Mouse (Mus musculus) liver, postnatal 0 days (tissue): ENCODE measurements around the gene Ccdc114. TPM values are rescaled to one million over a fixed set of nuclear protein-coding genes. Genes with fewer than 3 reads are reported as not detected.

Experiments
- ATAC-seq: fragments of 200-750 bp; cut with Nextera tagmentation; 2 replicates; pipeline ENCODE4 v1.8.0; 2017; ENCODE audit warnings: mild to moderate bottlenecking, moderate library complexity
- DNase-seq: peaks from one replicate; pipeline ENCODE4 v3.0.0-alpha.2; 2016
- H3K27ac ChIP-seq: fragments of 300-500 bp; sonication (generic); 2 replicates; pipeline ENCODE4 v1.5.1; 2014; ENCODE audit warnings: antibody characterized with exemption, moderate library complexity, mild to moderate bottlenecking, low read depth
- H3K27me3 ChIP-seq: fragments of 300-500 bp; sonication (generic); 2 replicates; pipeline ENCODE4 v1.6.1; 2014; ENCODE audit warnings: low read length, control low read depth, mixed read lengths; ENCODE audit not compliant: insufficient read depth
- H3K36me3 ChIP-seq: fragments of 300-500 bp; sonication (generic); replicated peaks from 2 replicates; pipeline ENCODE4 v1.6.1; 2014; ENCODE audit warnings: mild to moderate bottlenecking, control low read depth, low read length, moderate library complexity, mixed read lengths; ENCODE audit not compliant: insufficient read depth
- H3K4me1 ChIP-seq: fragments of 300-500 bp; sonication (generic); 2 replicates; pipeline ENCODE4 v1.6.1; 2014; ENCODE audit warnings: antibody characterized with exemption, mild to moderate bottlenecking, control low read depth; ENCODE audit not compliant: insufficient read depth
- H3K4me2 ChIP-seq: fragments of 300-500 bp; sonication (generic); 2 replicates; pipeline ENCODE4 v1.6.1; 2014; ENCODE audit warnings: low read depth, mild to moderate bottlenecking, low read length, moderate library complexity, mixed read lengths
- H3K4me3 ChIP-seq: fragments of 300-500 bp; sonication (generic); 2 replicates; pipeline ENCODE4 v1.5.1; 2014; ENCODE audit warnings: low read depth, low read length
- H3K9ac ChIP-seq: fragments of 300-500 bp; sonication (generic); replicated peaks from 2 replicates; pipeline ENCODE4 v1.6.1; 2014; ENCODE audit warnings: mild to moderate bottlenecking, moderate library complexity
- H3K9me3 ChIP-seq: fragments of 300-500 bp; sonication (generic); 2 replicates; pipeline ENCODE4 v1.6.1; 2016; ENCODE audit warnings: mild to moderate bottlenecking, control low read depth, low read length, mixed read lengths
- CTCF ChIP-seq: sonication (generic); IDR thresholded peaks from 2 replicates; pipeline ENCODE4 v1.5.1; 2016; ENCODE audit warnings: antibody characterized with exemption, low read depth
- EP300 ChIP-seq: IDR thresholded peaks from 2 replicates; pipeline ENCODE4 v1.6.1; 2016; ENCODE audit warnings: antibody characterized with exemption, low read depth, mild to moderate bottlenecking
- WGBS: fragments of 180-500 bp; shearing (Covaris S2); extraction: QIAGEN DNeasy Blood & Tissue Kit; methylation state at CpG from one replicate; pipeline ENCODE4 v1.1.7; 2014; ENCODE audit not compliant: insufficient replicate concordance; 5-methylcytosine and 5-hydroxymethylcytosine counted together
- polyA plus RNA-seq: library from polyadenylated mRNA; unstranded; fragments of >200 nt; fragmentation: Nextera tagmentation; extraction: Ambion mirVana; gene quantifications from 2 replicates; pipeline ENCODE4 v1.2.1, GENCODE M21; 2015

Gene Ccdc114
- polyA plus RNA-seq, 1 experiment from 2014 or later: 1.2 TPM

DNA sequence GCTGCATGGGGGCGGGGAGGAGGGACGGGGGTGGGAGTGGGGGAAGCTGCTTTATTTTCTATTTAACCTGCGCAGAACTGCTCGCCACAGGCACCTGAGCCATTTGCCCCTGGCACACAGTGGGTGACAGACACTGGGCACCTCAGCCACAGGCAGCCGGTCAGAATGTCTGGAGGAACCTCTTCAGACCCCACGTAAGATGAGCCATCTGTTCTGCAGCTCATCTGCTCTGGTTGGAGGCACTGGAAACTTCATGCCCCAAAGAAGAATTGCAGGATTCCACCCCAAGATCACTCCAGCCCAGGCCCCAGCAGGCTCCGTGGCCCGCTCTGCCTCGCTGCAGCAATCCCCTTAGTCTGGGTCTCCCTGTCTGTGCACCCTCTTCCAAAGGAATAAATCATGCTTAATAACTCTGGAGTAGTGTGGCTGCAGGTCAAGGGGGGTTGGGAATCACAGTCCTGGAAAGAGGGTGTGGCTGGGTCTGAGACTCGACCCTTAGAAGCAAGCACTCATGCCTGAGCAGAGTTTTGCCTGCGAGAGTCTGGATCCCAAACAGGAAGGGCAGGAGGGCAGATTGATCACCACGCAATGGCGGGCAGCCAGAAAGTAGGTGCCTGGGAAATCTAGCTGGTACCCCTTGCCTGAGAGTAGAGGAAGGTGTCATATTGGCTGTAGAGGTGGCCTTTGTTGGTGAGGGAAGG lies 6.7 kb upstream of the Ccdc114 start:
- H3K4me3 ChIP-seq: 0 out of 2 replicates have a peak overlapping the region, but pooled peaks have one; percentile 36
- peaks cover 44% of the 10 kb centered on the region for H3K4me1 ChIP-seq
- peak overlapping the region; percentile 59 for H3K27ac ChIP-seq
- H3K36me3 ChIP-seq: peaks cover 16% of the 10 kb centered on the region
- H3K27me3 ChIP-seq: no peaks in the 10 kb centered on the region
- DNase-seq: no peak
- ATAC-seq: no peak
- WGBS: 38% methylated on average over 13 of the region's 13 CpGs
- peak overlapping the region; percentile 58 for H3K9ac ChIP-seq
- H3K4me2 ChIP-seq: peak overlapping the region; percentile 64
- TF ChIP-seq EP300 (no peak), CTCF (no peak)
- no peaks in the 10 kb centered on the region for H3K9me3 ChIP-seq

GRCm38 (mm10) chr7:45917926-45918325 lies 5.9 kb upstream of the Ccdc114 start:
- no peak for TF ChIP-seq EP300
- no peak for TF ChIP-seq CTCF
- H3K9ac ChIP-seq: no peak overlapping the region
- no peak overlapping the region for H3K4me2 ChIP-seq
- H3K27ac ChIP-seq: peak overlapping the region; percentile 59
- no peak for DNase-seq
- peaks cover 51% of the 10 kb centered on the region for H3K4me1 ChIP-seq
- no peak for ATAC-seq
- WGBS: 86% methylated on average over 15 of the region's 15 CpGs
- H3K9me3 ChIP-seq: no peaks in the 10 kb centered on the region
- H3K4me3 ChIP-seq: no peak overlapping the region
- H3K36me3 ChIP-seq: peaks cover 16% of the 10 kb centered on the region
- H3K27me3 ChIP-seq: no peaks in the 10 kb centered on the region

DNA sequence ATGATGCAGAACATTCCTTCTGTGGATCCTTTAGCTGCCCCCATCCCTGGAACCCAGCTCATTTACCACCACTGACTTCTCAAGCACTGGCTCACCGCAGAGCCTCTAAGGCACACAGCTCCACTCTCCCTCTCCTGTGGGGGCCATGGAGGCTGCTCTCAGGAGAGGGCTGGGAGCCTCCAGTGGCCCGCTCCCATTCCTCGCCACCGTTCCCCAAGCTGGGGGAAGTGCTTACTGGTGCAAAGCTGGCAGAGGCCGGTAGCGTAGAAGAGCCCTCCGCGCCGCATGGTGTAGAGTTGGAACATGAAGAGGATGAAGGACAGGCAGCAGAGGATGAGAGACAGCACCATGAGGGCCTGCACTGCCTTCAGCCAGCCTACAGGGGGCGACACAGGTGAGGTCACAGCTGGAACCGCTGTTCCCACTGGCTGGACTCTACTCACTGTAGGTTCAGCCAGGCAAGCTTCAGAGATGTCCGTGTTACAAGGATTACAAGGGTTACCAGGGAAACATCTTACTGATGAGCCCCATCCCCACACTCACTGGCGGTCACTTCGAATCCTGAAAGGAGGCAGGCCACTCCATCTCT lies 4.7 kb upstream of the Ccdc114 start:
- 72% methylated on average over 14 of the region's 14 CpGs for WGBS
- Histone ChIP-seq H3K9ac (no peak overlapping the region), H3K4me2 (peak overlapping the region; percentile 77), H3K9me3 (no peaks in the 10 kb centered on the region), H3K27ac (0 out of 2 replicates have a peak overlapping the region, but pooled peaks have one; percentile 22), H3K27me3 (no peaks in the 10 kb centered on the region), H3K4me3 (no peak overlapping the region), H3K36me3 (peaks cover 16% of the 10 kb centered on the region), H3K4me1 (peaks cover 59% of the 10 kb centered on the region)
- no peak for DNase-seq
- no peak for ATAC-seq
- TF ChIP-seq CTCF (peak; percentile 72), EP300 (no peak)

DNA sequence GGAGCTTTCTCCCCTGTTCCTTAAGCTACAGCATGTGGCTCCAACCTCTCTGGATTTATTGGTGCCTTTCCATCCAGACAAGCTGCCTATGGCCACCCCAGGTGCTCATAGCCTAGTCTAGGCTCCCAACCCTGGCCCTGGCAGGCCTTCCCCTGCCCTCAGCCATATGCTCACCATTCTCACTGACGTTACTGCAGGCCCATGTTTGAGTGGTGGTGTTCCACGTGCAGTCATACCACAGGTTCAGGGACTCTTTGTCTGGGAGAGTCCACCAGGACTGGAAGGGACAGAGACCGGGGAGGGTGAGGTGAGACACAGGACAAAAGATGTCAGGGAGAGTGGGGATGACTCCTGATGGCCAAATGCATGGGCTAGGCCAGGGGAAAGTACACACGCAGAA lies 4.1 kb upstream of the Ccdc114 start:
- ATAC-seq (no peak), DNase-seq (no peak)
- Histone ChIP-seq H3K4me1 (peaks cover 59% of the 10 kb centered on the region), H3K27ac (peak overlapping the region; percentile 85), H3K4me3 (peak overlapping the region; percentile 56), H3K9me3 (no peaks in the 10 kb centered on the region), H3K27me3 (no peaks in the 10 kb centered on the region), H3K9ac (peak overlapping the region; percentile 72; the same call in 1 of the 2 replicates), H3K36me3 (peaks cover 16% of the 10 kb centered on the region), H3K4me2 (peak overlapping the region; percentile 77)
- TF ChIP-seq EP300 (no peak), CTCF (no peak)
- 46% methylated on average over 4 of the region's 4 CpGs for WGBS

- peaks cover 59% of the 10 kb centered on the region for H3K4me1 ChIP-seq
- H3K27ac ChIP-seq: peak overlapping the region; percentile 85
- H3K9ac ChIP-seq: peak overlapping the region; percentile 72
- peak overlapping the region; percentile 56 for H3K4me3 ChIP-seq
- TF ChIP-seq EP300 (no peak), CTCF (no peak)
- WGBS: 19% methylated on average over 9 of the region's 9 CpGs
- H3K4me2 ChIP-seq: peak overlapping the region; percentile 77
- no peaks in the 10 kb centered on the region for H3K27me3 ChIP-seq
- H3K36me3 ChIP-seq: peaks cover 14% of the 10 kb centered on the region
- no peaks in the 10 kb centered on the region for H3K9me3 ChIP-seq
- ATAC-seq (no peak), DNase-seq (no peak)
These were observed 3.2 kb upstream of the Ccdc114 start for GRCm38 (mm10) chr7:45920583-45921241.

- TF ChIP-seq CTCF: no peak
- TF ChIP-seq EP300: no peak
- Histone ChIP-seq H3K27ac (peak within 1 kb of the TSS; percentile 88), H3K4me3 (peak within 1 kb of the TSS; percentile 56), H3K36me3 (peaks cover 14% of the 10 kb centered on the region), H3K9me3 (no peaks in the 10 kb centered on the region), H3K4me1 (peaks cover 55% of the 10 kb centered on the region), H3K27me3 (no peaks in the 10 kb centered on the region), H3K9ac (peak within 1 kb of the TSS; percentile 72), H3K4me2 (peak within 1 kb of the TSS; percentile 86)
- 25% methylated on average over 9 of the region's 9 CpGs for WGBS
- no peak for ATAC-seq
- DNase-seq: peak; percentile 66
These were observed 2.6 kb upstream of the Ccdc114 start, which contains the start of gene Emp3 for GRCm38 (mm10) chr7:45921242-45921621. TSS of gene Emp3 (minus strand) at chr7:45921404.
